Mouse (Mus musculus): ENCODE results near the gene Caskin1. TPM values are rescaled to one million over a fixed set of nuclear protein-coding genes. Genes with fewer than 3 reads are reported as not detected.

Gene Caskin1
- polyA plus RNA-seq, 1 experiment from 2014 or later, result 0.56 TPM

GRCm38 (mm10) chr17:24476022-24476776, 12.2 kb upstream of the Caskin1 start:
- Histone ChIP-seq H3K36me3 (ENCODE audit: control insufficient read depth, insufficient read depth, low read length) (peaks cover 24% of the 10 kb centered on the region), H3K27ac (ENCODE audit: low read depth, low read length) (no peak overlapping the region), H3K4me3 (ENCODE audit: low read depth, low read length) (no peak overlapping the region), H3K9ac (ENCODE audit: low read depth, low read length) (no peak overlapping the region), H3K4me2 (no peak overlapping the region), H3K4me1 (replicated peaks; ENCODE audit: control insufficient read depth, insufficient read depth, low read length) (peaks cover 29% of the 10 kb centered on the region), H3K9me3 (ENCODE audit: control insufficient read depth, low read length) (no peaks in the 10 kb centered on the region), H3K27me3 (replicated peaks; ENCODE audit: control insufficient read depth, insufficient read depth, low read length) (no peaks in the 10 kb centered on the region)
- ATAC-seq (replicated peaks; ENCODE audit: low FRiP score) (no peak), DNase-seq (ENCODE audit: low spot score) (no peak)
- 90% methylated on average over 10 of the region's 10 CpGs for WGBS

- ATAC-seq (replicated peaks; ENCODE audit: low FRiP score), result no peak
Measured at GRCm38 (mm10) chr17:24477053-24477984, 11.1 kb upstream of the Caskin1 start.

DNA sequence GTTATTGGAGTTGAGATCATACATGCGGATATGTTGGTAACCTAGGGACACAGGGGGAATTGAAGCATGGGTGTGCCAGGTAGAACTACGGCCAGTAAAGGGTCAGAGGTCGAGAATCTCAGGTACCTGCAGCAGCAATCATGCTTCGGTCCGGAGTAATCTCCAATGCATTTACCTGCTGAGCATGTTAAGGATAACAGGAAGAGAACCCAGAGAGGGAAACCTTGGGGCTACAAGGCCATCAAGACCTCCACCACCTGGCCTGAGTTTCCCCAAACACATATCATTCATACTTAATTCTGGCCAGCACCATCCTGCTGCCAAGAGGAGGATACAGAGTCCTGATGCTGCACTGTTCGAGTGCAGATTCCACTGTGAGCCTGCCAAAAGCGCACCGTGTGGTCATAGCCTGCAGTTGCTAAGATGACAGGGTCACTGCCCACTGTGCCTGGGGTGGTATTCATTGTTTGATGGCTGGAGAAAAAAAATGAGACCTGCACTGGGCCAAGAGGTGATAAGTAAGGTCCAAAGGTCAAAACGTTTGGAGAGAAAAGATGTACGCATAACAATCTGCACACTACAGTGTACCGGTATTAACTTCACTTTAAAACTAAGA, 10.3 kb upstream of the Caskin1 start:
- Histone ChIP-seq H3K4me2 (peak overlapping the region; percentile 87), H3K27me3 (replicated peaks; ENCODE audit: control insufficient read depth, insufficient read depth, low read length) (no peaks in the 10 kb centered on the region), H3K9me3 (ENCODE audit: control insufficient read depth, low read length) (no peaks in the 10 kb centered on the region), H3K36me3 (ENCODE audit: control insufficient read depth, insufficient read depth, low read length) (peaks cover 17% of the 10 kb centered on the region), H3K4me1 (replicated peaks; ENCODE audit: control insufficient read depth, insufficient read depth, low read length) (peaks cover 14% of the 10 kb centered on the region), H3K9ac (ENCODE audit: low read depth, low read length) (peak overlapping the region; percentile 92), H3K27ac (ENCODE audit: low read depth, low read length) (peak overlapping the region; percentile 90; the same call in 1 of the 2 replicates), H3K4me3 (ENCODE audit: low read depth, low read length) (peak overlapping the region; percentile 84)
- WGBS, result 54% methylated on average over 11 of the region's 11 CpGs
- no peak for DNase-seq (ENCODE audit: low spot score)
- no peak for ATAC-seq (replicated peaks; ENCODE audit: low FRiP score)

More at GRCm38 (mm10) chr17:24477053-24477984, 11.1 kb upstream of the Caskin1 start:
- Histone ChIP-seq H3K4me1 (replicated peaks; ENCODE audit: control insufficient read depth, insufficient read depth, low read length) (peaks cover 21% of the 10 kb centered on the region), H3K9me3 (ENCODE audit: control insufficient read depth, low read length) (no peaks in the 10 kb centered on the region), H3K27ac (ENCODE audit: low read depth, low read length) (no peak overlapping the region), H3K4me2 (peak overlapping the region; percentile 87), H3K9ac (ENCODE audit: low read depth, low read length) (peak overlapping the region; percentile 92), H3K27me3 (replicated peaks; ENCODE audit: control insufficient read depth, insufficient read depth, low read length) (no peaks in the 10 kb centered on the region), H3K36me3 (ENCODE audit: control insufficient read depth, insufficient read depth, low read length) (peaks cover 20% of the 10 kb centered on the region), H3K4me3 (ENCODE audit: low read depth, low read length) (peak overlapping the region; percentile 84)
- DNase-seq (ENCODE audit: low spot score), result no peak
- 91% methylated on average over 20 of the region's 20 CpGs for WGBS

DNA sequence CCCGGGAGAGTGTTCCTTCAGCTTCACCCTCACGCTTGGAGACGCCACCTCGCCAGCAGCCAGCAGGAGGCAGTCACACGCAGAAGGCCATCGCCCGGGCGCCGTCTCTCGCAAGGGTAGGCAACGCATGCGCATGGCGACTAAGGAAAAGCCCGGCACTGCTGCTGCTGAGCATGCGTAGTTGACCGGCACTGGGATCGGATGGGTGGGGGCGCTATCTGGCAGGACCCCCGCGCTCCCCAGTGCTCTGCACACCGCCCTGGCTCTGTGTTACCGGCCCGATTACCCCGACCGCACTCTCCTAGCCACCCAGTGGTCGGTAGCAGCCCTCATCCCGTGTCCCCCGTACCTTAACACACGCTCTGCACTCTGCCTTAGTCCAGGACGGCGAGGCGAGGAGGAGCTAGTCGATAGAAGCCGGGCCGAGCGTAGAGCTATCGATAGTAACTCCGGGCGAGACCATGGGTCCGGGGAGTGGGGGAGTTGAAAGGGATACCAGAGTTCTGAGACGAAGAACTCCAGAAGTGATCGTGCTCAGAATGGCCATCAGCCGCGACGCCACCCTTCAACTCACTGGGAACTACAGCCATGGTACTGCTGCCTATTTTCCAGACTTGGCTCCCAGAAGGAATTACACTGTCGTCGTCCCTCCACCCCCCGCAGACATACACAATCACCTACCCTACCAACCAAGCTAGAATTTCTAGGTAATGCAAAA, 9.6 kb upstream of the Caskin1 start, which contains the start of gene Mlst8:
Mlst8 (minus strand) TSS at position 416 of the 718 bp plus-strand sequence.
- Histone ChIP-seq H3K4me2 (peak within 1 kb of the TSS; percentile 87), H3K4me3 (ENCODE audit: low read depth, low read length) (peak within 1 kb of the TSS; percentile 84), H3K9ac (ENCODE audit: low read depth, low read length) (peak within 1 kb of the TSS; percentile 92), H3K27me3 (replicated peaks; ENCODE audit: control insufficient read depth, insufficient read depth, low read length) (no peaks in the 10 kb centered on the region), H3K9me3 (ENCODE audit: control insufficient read depth, low read length) (no peaks in the 10 kb centered on the region), H3K36me3 (ENCODE audit: control insufficient read depth, insufficient read depth, low read length) (peaks cover 14% of the 10 kb centered on the region), H3K27ac (ENCODE audit: low read depth, low read length) (peak within 1 kb of the TSS; percentile 90), H3K4me1 (replicated peaks; ENCODE audit: control insufficient read depth, insufficient read depth, low read length) (peaks cover 13% of the 10 kb centered on the region)
- ATAC-seq (replicated peaks; ENCODE audit: low FRiP score) (peak; percentile 93), DNase-seq (ENCODE audit: low spot score) (peak; percentile 97)
- WGBS, result under 1% methylated on average over 48 of the region's 48 CpGs

DNA sequence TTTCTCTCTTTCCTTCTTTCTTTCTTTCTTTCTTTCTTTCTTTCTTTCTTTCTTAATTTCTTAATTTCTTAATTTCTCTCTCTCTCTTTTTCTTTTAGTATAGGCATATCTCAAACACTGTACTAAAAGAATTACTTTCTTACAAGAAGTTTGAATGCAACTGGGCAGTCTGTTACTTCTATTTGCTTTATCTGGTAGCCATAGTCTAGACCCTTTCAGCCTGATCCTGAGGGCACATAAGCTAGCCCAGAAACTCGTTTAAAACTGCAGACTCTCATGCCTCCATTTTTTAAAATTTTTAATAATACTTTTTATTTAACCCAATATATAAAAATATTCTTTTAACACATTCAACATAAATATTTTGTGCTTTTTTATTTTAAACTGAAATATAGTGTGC, 9.0 kb upstream of the Caskin1 start:
- peak overlapping the region; percentile 84 for H3K4me3 ChIP-seq (ENCODE audit: low read depth, low read length)
- peak overlapping the region; percentile 64; the same call in 1 of the 2 replicates for H3K27ac ChIP-seq (ENCODE audit: low read depth, low read length)
- H3K27me3 ChIP-seq (replicated peaks; ENCODE audit: control insufficient read depth, insufficient read depth, low read length), result no peaks in the 10 kb centered on the region
- no peaks in the 10 kb centered on the region for H3K9me3 ChIP-seq (ENCODE audit: control insufficient read depth, low read length)
- no peak for DNase-seq (ENCODE audit: low spot score)
- 28% methylated on average over 1 of the region's 1 CpGs for WGBS
- peak overlapping the region; percentile 39 for H3K9ac ChIP-seq (ENCODE audit: low read depth, low read length)
- peaks cover 13% of the 10 kb centered on the region for H3K4me1 ChIP-seq (replicated peaks; ENCODE audit: control insufficient read depth, insufficient read depth, low read length)
- ATAC-seq (replicated peaks; ENCODE audit: low FRiP score), result no peak
- H3K4me2 ChIP-seq, result peak overlapping the region; percentile 87
- peaks cover 13% of the 10 kb centered on the region for H3K36me3 ChIP-seq (ENCODE audit: control insufficient read depth, insufficient read depth, low read length)

GRCm38 (mm10) chr17:24480201-24480826, 8.1 kb upstream of the Caskin1 start:
- Histone ChIP-seq H3K4me3 (ENCODE audit: low read depth, low read length) (no peak overlapping the region), H3K4me1 (replicated peaks; ENCODE audit: control insufficient read depth, insufficient read depth, low read length) (peaks cover 14% of the 10 kb centered on the region), H3K36me3 (ENCODE audit: control insufficient read depth, insufficient read depth, low read length) (peaks cover 9% of the 10 kb centered on the region), H3K27me3 (replicated peaks; ENCODE audit: control insufficient read depth, insufficient read depth, low read length) (no peaks in the 10 kb centered on the region; the same call in 1 of the 2 replicates), H3K27ac (ENCODE audit: low read depth, low read length) (peak overlapping the region; percentile 16; the same call in 1 of the 2 replicates), H3K9ac (ENCODE audit: low read depth, low read length) (0 out of 2 replicates have a peak overlapping the region, but pooled peaks have one; percentile 3), H3K4me2 (peak overlapping the region; percentile 87), H3K9me3 (ENCODE audit: control insufficient read depth, low read length) (no peaks in the 10 kb centered on the region)
- DNase-seq (ENCODE audit: low spot score), result no peak
- ATAC-seq (replicated peaks; ENCODE audit: low FRiP score), result no peak
- 54% methylated on average over 3 of the region's 3 CpGs for WGBS

DNA sequence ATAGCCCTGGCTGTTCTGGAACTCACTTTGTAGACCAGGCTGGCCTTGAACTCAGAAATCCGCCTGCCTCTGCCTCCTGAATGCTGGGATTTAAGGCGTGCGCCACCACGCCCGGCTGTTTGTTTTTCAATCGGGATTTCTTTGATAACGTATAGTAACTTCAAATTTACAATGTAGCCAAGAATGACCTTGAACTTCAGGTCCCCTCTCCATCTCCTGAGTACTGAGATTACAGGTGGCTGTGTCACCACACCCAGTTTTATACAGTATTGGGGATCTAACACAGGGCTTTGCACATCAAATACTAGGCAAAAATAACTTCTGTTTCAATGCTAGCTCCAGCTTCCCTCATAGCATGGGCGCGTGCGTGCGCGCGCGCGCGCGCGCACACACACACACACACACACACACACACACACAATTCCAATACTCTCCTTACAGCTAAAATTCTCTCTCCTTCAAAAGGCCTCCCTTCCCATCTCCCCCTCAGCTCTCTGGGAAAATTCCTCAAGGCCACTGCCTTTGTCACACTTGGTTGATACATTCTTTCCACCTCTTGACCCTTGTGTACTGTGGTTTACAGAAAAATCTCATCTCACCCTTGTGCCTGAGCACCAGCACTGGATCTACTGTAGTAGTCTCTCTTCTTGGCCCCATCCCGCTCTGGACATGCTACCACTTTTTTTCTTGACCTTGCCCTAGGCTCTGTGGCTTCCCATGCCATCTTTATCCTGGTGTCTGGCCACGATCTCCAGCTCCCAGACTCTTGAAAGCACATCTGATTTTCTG, 7.2 kb upstream of the Caskin1 start:
- no peak overlapping the region for H3K4me3 ChIP-seq (ENCODE audit: low read depth, low read length)
- no peaks in the 10 kb centered on the region; the same call in 1 of the 2 replicates for H3K27me3 ChIP-seq (replicated peaks; ENCODE audit: control insufficient read depth, insufficient read depth, low read length)
- H3K9ac ChIP-seq (ENCODE audit: low read depth, low read length), result no peak overlapping the region
- H3K4me1 ChIP-seq (replicated peaks; ENCODE audit: control insufficient read depth, insufficient read depth, low read length), result peaks cover 15% of the 10 kb centered on the region
- 90% methylated on average over 20 of the region's 20 CpGs for WGBS
- H3K36me3 ChIP-seq (ENCODE audit: control insufficient read depth, insufficient read depth, low read length), result peaks cover 9% of the 10 kb centered on the region
- H3K27ac ChIP-seq (ENCODE audit: low read depth, low read length), result no peak overlapping the region
- no peak for DNase-seq (ENCODE audit: low spot score)
- ATAC-seq (replicated peaks; ENCODE audit: low FRiP score), result no peak
- H3K4me2 ChIP-seq, result no peak overlapping the region
- no peaks in the 10 kb centered on the region for H3K9me3 ChIP-seq (ENCODE audit: control insufficient read depth, low read length)
